Mouse (Mus musculus) myocyte (in vitro differentiated cells): Measurements from ENCODE around the gene Rilpl1.

Experiments used
- MAX ChIP-seq: IDR thresholded peaks from one replicate; pipeline ENCODE4 v1.6.1; 2011; ENCODE audit warnings: low read depth, mild to moderate bottlenecking, control low read depth
- MYOD1 ChIP-seq, 3 experiments: IDR thresholded peaks; one replicate each; pipeline ENCODE4 v1.6.1; 2011; ENCODE audit warnings: control low read depth in 2 of 3, low read depth in 2 of 3, mild to moderate bottlenecking in 2 of 3, moderate library complexity in 1 of 3; ENCODE audit not compliant: insufficient read length in 2 of 3, control insufficient read depth in 1 of 3
- MYOG ChIP-seq, 3 experiments: IDR thresholded peaks; one replicate each; pipeline ENCODE4 v1.6.1; 2011; ENCODE audit warnings: control low read depth in 2 of 3, low read depth in 2 of 3, mild to moderate bottlenecking in 2 of 3; ENCODE audit not compliant: insufficient read length in 2 of 3, control insufficient read depth in 1 of 3, insufficient read depth in 1 of 3
- POLR2AphosphoS2 ChIP-seq: IDR thresholded peaks from one replicate; pipeline ENCODE4 v1.6.1; 2011; ENCODE audit warnings: low read depth, control low read depth; ENCODE audit not compliant: insufficient read length
- REST ChIP-seq: IDR thresholded peaks from one replicate; pipeline ENCODE4 v1.6.1; 2011; ENCODE audit warnings: mild to moderate bottlenecking, control low read depth, moderate library complexity; ENCODE audit not compliant: insufficient read depth, insufficient read length
- USF1 ChIP-seq: IDR thresholded peaks from one replicate; pipeline ENCODE4 v1.6.1; 2011; ENCODE audit warnings: low read depth, mild to moderate bottlenecking, control low read depth, moderate library complexity

DNA sequence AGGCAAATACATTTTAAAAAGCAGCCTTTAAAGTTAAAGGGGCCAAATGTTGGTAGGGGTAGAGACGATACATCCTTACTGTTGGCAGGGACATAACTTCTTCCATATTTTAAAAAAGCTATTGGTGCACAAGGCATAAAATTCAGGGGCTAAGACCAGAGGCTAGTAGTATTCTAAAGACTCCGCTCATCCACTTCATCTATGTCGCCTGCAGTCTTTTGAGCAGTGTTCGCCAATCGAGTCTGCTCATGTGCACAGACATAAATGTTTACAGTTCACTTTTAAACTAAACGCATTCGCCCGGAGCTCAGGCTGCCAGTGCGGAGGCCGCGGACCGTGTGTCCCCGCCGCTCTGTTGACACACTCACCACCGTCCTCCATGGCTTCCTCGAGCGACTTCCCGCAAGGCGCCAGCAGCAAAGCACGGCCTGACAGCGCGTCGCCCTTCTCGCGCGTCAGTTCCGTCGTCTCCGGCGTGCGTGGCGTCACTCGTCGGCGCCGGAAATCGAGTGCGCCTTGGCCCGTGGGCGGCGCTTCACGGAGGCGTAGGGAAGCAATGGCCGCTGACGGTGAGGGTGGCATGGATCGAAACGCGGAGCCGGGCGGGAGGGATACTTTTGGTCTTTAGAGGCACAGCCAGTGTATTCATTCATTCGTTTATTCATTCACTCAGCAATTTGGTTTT lies 47.6 kb upstream of the Rilpl1 start, which contains the start of the genes Eif2b1 and Gtf2h3:
- peak in 1 of 3 experiments; percentile 51 for TF ChIP-seq MYOD1 (IDR thresholded peaks at IDR 0.05; ENCODE audit: control insufficient read depth in 1 of 3, insufficient read length in 2 of 3, low read depth in 2 of 3)
- peak; percentile 98 for TF ChIP-seq POLR2AphosphoS2
- TF ChIP-seq USF1: no peak
- no peak for TF ChIP-seq MAX
- peak; percentile 1 for TF ChIP-seq REST
- peak in 1 of 3 experiments; percentile 40 for TF ChIP-seq MYOG (IDR thresholded peaks at IDR 0.05; ENCODE audit: control insufficient read depth in 1 of 3, insufficient read depth in 1 of 3, insufficient read length in 2 of 3, low read depth in 2 of 3)
